Mouse (Mus musculus) stomach, embryonic 16.5 days (tissue): ENCODE measurements at regions not wholly inside any gene's neighbourhood (a gene's known extent, or its start where the extent isn't known, plus 50 kb on each side); places are given as distances from the start of the nearest gene placed in this dataset.

ENCODE experiments used
- ATAC-seq: fragments of 200-750 bp; cut with Nextera tagmentation; 2 replicates; pipeline ENCODE4 v1.8.0; 2017; ENCODE audit warnings: moderate number of reproducible peaks, moderate TSS enrichment; ENCODE audit not compliant: insufficient read depth, low FRiP score
- H3K27ac ChIP-seq: fragments of 300-500 bp; sonication (generic); 2 replicates; pipeline ENCODE4 v1.5.1; 2014; ENCODE audit warnings: low read length
- H3K27me3 ChIP-seq: fragments of 300-500 bp; sonication (generic); 2 replicates; pipeline ENCODE4 v1.6.1; 2014; ENCODE audit warnings: low read length, control low read depth, mixed read lengths; ENCODE audit not compliant: control insufficient read depth, insufficient read depth
- H3K36me3 ChIP-seq: fragments of 300-500 bp; sonication (generic); 2 replicates; pipeline ENCODE4 v1.6.1; 2014; ENCODE audit warnings: low read length; ENCODE audit not compliant: control insufficient read depth, insufficient read depth
- H3K4me1 ChIP-seq: fragments of 300-500 bp; sonication (generic); 2 replicates; pipeline ENCODE4 v1.6.1; 2014; ENCODE audit warnings: low read length, control low read depth, mixed read lengths; ENCODE audit not compliant: control insufficient read depth, insufficient read depth
- H3K4me2 ChIP-seq: fragments of 300-500 bp; sonication (generic); 2 replicates; pipeline ENCODE4 v1.6.1; 2014; ENCODE audit warnings: low read depth, low read length, mixed read lengths
- H3K4me3 ChIP-seq: fragments of 300-500 bp; sonication (generic); replicated peaks from 2 replicates; pipeline ENCODE4 v1.5.1; 2014; ENCODE audit warnings: mild to moderate bottlenecking, low read length
- H3K9ac ChIP-seq: fragments of 300-500 bp; sonication (generic); 2 replicates; pipeline ENCODE4 v1.6.1; 2014; ENCODE audit warnings: low read length
- H3K9me3 ChIP-seq: fragments of 300-500 bp; sonication (generic); replicated peaks from 2 replicates; pipeline ENCODE4 v1.6.1; 2016; ENCODE audit warnings: low read length, control low read depth; ENCODE audit not compliant: control insufficient read depth
- WGBS: fragments of 180-500 bp; shearing (Covaris S2); extraction: QIAGEN DNeasy Blood & Tissue Kit; methylation state at CpG from one replicate; pipeline ENCODE4 v1.1.7; 2014; 5-methylcytosine and 5-hydroxymethylcytosine counted together

GRCm38 (mm10) chr9:41914611-41915010 lies 209.5 kb downstream of the Sorl1 start:
- ATAC-seq, result no peak
- 92% methylated on average over 6 of the region's 6 CpGs for WGBS
- no peaks in the 10 kb centered on the region for H3K9me3 ChIP-seq

GRCm38 (mm10) chr9:41913911-41914310 lies 210.2 kb downstream of the Sorl1 start:
- Histone ChIP-seq H3K4me3 (no peak overlapping the region), H3K36me3 (no peaks in the 10 kb centered on the region), H3K27me3 (no peaks in the 10 kb centered on the region), H3K4me1 (no peaks in the 10 kb centered on the region), H3K4me2 (no peak overlapping the region), H3K27ac (no peak overlapping the region), H3K9me3 (no peaks in the 10 kb centered on the region), H3K9ac (no peak overlapping the region)
- WGBS, result 76% methylated on average over 3 of the region's 3 CpGs
- no peak for ATAC-seq

More at GRCm38 (mm10) chr9:41914611-41915010, 209.5 kb downstream of the Sorl1 start:
- Histone ChIP-seq H3K4me3 (no peak overlapping the region), H3K9ac (no peak overlapping the region), H3K36me3 (no peaks in the 10 kb centered on the region), H3K27ac (no peak overlapping the region), H3K4me1 (no peaks in the 10 kb centered on the region), H3K4me2 (no peak overlapping the region), H3K27me3 (no peaks in the 10 kb centered on the region)

GRCm38 (mm10) chr9:41912482-41912881 lies 211.6 kb downstream of the Sorl1 start:
- ATAC-seq, result no peak
- 78% methylated on average over 5 of the region's 5 CpGs for WGBS
- Histone ChIP-seq H3K36me3 (no peaks in the 10 kb centered on the region), H3K9ac (no peak overlapping the region), H3K4me2 (no peak overlapping the region), H3K27me3 (no peaks in the 10 kb centered on the region), H3K9me3 (no peaks in the 10 kb centered on the region), H3K4me3 (no peak overlapping the region), H3K27ac (no peak overlapping the region), H3K4me1 (no peaks in the 10 kb centered on the region)

GRCm38 (mm10) chr9:41900606-41900974 lies 223.5 kb downstream of the Sorl1 start:
- no peak for ATAC-seq
- H3K27ac ChIP-seq, result no peak overlapping the region
- H3K4me3 ChIP-seq, result no peak overlapping the region
- no peak overlapping the region for H3K9ac ChIP-seq
- H3K4me1 ChIP-seq, result peaks cover 4% of the 10 kb centered on the region; the same call in 1 of the 2 replicates
- no peaks in the 10 kb centered on the region for H3K27me3 ChIP-seq
- H3K36me3 ChIP-seq, result no peaks in the 10 kb centered on the region
- H3K9me3 ChIP-seq, result no peaks in the 10 kb centered on the region
- 87% methylated on average over 8 of the region's 8 CpGs for WGBS
- no peak overlapping the region for H3K4me2 ChIP-seq

- H3K9me3 ChIP-seq, result no peaks in the 10 kb centered on the region
- no peak overlapping the region for H3K4me3 ChIP-seq
- ATAC-seq, result no peak
- H3K27me3 ChIP-seq, result no peaks in the 10 kb centered on the region
- no peak overlapping the region for H3K27ac ChIP-seq
- 55% methylated on average over 11 of the region's 11 CpGs for WGBS
- no peak overlapping the region for H3K4me2 ChIP-seq
- H3K9ac ChIP-seq, result no peak overlapping the region
- no peaks in the 10 kb centered on the region for H3K36me3 ChIP-seq
- H3K4me1 ChIP-seq, result peaks cover 4% of the 10 kb centered on the region; the same call in 1 of the 2 replicates
Observed at GRCm38 (mm10) chr9:41899766-41900605, 224.1 kb downstream of the Sorl1 start.

- no peaks in the 10 kb centered on the region for H3K27me3 ChIP-seq
- H3K4me1 ChIP-seq, result peaks cover 18% of the 10 kb centered on the region
- no peak overlapping the region for H3K4me3 ChIP-seq
- ATAC-seq, result no peak
- no peak overlapping the region for H3K9ac ChIP-seq
- H3K27ac ChIP-seq, result no peak overlapping the region
- 75% methylated on average over 5 of the region's 5 CpGs for WGBS
- H3K9me3 ChIP-seq, result no peaks in the 10 kb centered on the region
- H3K36me3 ChIP-seq, result no peaks in the 10 kb centered on the region
- no peak overlapping the region for H3K4me2 ChIP-seq
Observed at GRCm38 (mm10) chr9:41895106-41895505, 229.0 kb downstream of the Sorl1 start.

GRCm38 (mm10) chr9:41892841-41893240 lies 231.3 kb downstream of the Sorl1 start:
- Histone ChIP-seq H3K27me3 (no peaks in the 10 kb centered on the region), H3K4me3 (no peak overlapping the region), H3K9me3 (no peaks in the 10 kb centered on the region), H3K27ac (no peak overlapping the region), H3K4me2 (no peak overlapping the region), H3K4me1 (peaks cover 25% of the 10 kb centered on the region), H3K9ac (no peak overlapping the region), H3K36me3 (no peaks in the 10 kb centered on the region)
- no peak for ATAC-seq
- 37% methylated on average over 3 of the region's 3 CpGs for WGBS

- peak overlapping the region; percentile 73 for H3K9ac ChIP-seq
- peaks cover 25% of the 10 kb centered on the region for H3K4me1 ChIP-seq
- ATAC-seq, result no peak
- no peaks in the 10 kb centered on the region for H3K9me3 ChIP-seq
- peak overlapping the region; percentile 43; the same call in 1 of the 2 replicates for H3K4me3 ChIP-seq
- H3K27me3 ChIP-seq, result no peaks in the 10 kb centered on the region
- WGBS, result 30% methylated on average over 7 of the region's 7 CpGs
- H3K36me3 ChIP-seq, result no peaks in the 10 kb centered on the region
- H3K4me2 ChIP-seq, result peak overlapping the region; percentile 77
- peak overlapping the region; percentile 96 for H3K27ac ChIP-seq
Observed at GRCm38 (mm10) chr9:41891206-41891605, 232.9 kb downstream of the Sorl1 start.

GRCm38 (mm10) chr9:41890273-41891141 lies 233.6 kb downstream of the Sorl1 start:
- Histone ChIP-seq H3K9me3 (no peaks in the 10 kb centered on the region), H3K4me1 (peaks cover 25% of the 10 kb centered on the region), H3K27me3 (no peaks in the 10 kb centered on the region), H3K27ac (peak overlapping the region; percentile 96), H3K4me3 (peak overlapping the region; percentile 43), H3K36me3 (no peaks in the 10 kb centered on the region), H3K4me2 (peak overlapping the region; percentile 77), H3K9ac (peak overlapping the region; percentile 73)
- WGBS, result 2% methylated on average over 42 of the region's 42 CpGs
- peak; percentile 90 for ATAC-seq
